Mouse (Mus musculus) liver, adult 2 months (tissue): ENCODE results near the gene Papln. TPM values are rescaled to one million over a fixed set of nuclear protein-coding genes. Genes with fewer than 3 reads are reported as not detected.

Experiments used
- DNase-seq: peaks from one replicate; pipeline ENCODE4 v3.0.0-alpha.2; 2011; ENCODE audit warnings: low read depth, low spot score; ENCODE audit errors: extremely low read depth
- H3K27ac ChIP-seq: fragments of 200-500 bp; replicated peaks from 2 replicates; pipeline ENCODE4 v1.5.1; 2012; ENCODE audit warnings: low read depth, mild to moderate bottlenecking, control low read depth, inconsistent platforms, low read length; ENCODE audit not compliant: insufficient read depth
- H3K27me3 ChIP-seq: fragments of 200-500 bp; 2 replicates; pipeline ENCODE4 v1.6.1; 2012; ENCODE audit warnings: mild to moderate bottlenecking, moderate library complexity, low read length, inconsistent platforms; ENCODE audit not compliant: control insufficient read depth, insufficient read depth
- H3K36me3 ChIP-seq: fragments of 200-500 bp; 2 replicates; pipeline ENCODE4 v1.6.1; 2012; ENCODE audit warnings: low read length, inconsistent platforms; ENCODE audit not compliant: control insufficient read depth, insufficient read depth
- H3K4me1 ChIP-seq: fragments of 200-500 bp; 2 replicates; pipeline ENCODE4 v1.6.1; 2011; ENCODE audit warnings: low read length; ENCODE audit not compliant: control insufficient read depth, insufficient read depth
- H3K4me3 ChIP-seq: fragments of 200-500 bp; 2 replicates; pipeline ENCODE4 v1.5.1; 2011; ENCODE audit warnings: low read depth, mild to moderate bottlenecking, control low read depth, low read length, moderate library complexity; ENCODE audit not compliant: insufficient read depth
- H3K79me2 ChIP-seq: fragments of 200-500 bp; 2 replicates; pipeline ENCODE4 v1.6.1; 2012; ENCODE audit warnings: inconsistent platforms, mild to moderate bottlenecking, low read length, moderate library complexity; ENCODE audit not compliant: control insufficient read depth, insufficient read depth
- H3K9ac ChIP-seq: fragments of 200-500 bp; 2 replicates; pipeline ENCODE4 v1.6.1; 2012; ENCODE audit warnings: low read depth, mild to moderate bottlenecking, control low read depth, inconsistent platforms, low read length
- CTCF ChIP-seq: fragments of 200-500 bp; IDR thresholded peaks from 2 replicates; pipeline ENCODE4 v1.5.1; 2011; ENCODE audit warnings: low read depth, low read length, control low read depth
- POLR2A ChIP-seq: fragments of 200-500 bp; IDR thresholded peaks from 2 replicates; pipeline ENCODE4 v1.6.1; 2011; ENCODE audit warnings: low read length, control low read depth; ENCODE audit not compliant: insufficient read depth; ENCODE audit errors: extremely low read depth
- WGBS: fragments of 180-500 bp; shearing (Covaris S2); methylation state at CpG from one replicate; pipeline ENCODE4 v1.1.7; 2018; 5-methylcytosine and 5-hydroxymethylcytosine counted together
- polyA plus RNA-seq: library from polyadenylated mRNA; depleted of rRNA; stranded (reverse); fragments of >200 nt; gene quantifications from 2 replicates; pipeline ENCODE4 v1.2.3, GENCODE M21; 2012
- total RNA-seq: library from RNA; depleted of rRNA; stranded (reverse); fragments of >200 nt; gene quantifications from 2 replicates; pipeline ENCODE4 v1.2.3, GENCODE M21; 2014

The Papln gene
- total and polyA plus RNA-seq, 2 experiments, result 1.3 to 3.1 TPM

DNA sequence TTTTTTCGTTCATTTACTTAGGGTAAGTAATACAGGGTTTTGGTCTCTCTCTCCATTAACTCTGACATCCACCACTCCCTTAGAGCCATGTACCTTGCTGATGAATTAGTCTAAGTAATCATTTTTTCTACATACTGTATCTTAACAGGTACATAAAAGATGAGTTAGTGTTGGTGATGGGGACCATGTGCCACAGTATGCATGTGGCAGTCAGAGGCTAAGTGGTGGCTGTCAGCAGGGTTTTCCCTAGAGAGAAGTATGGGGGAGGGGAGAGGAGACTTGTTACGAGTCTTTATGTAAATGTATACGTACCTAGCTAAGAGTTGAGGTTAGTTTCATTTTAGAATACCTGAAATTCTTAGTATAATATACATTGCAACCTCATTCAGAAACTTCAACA is 40.4 kb upstream of the Papln start:
- WGBS, result 94% methylated on average over 3 of the region's 3 CpGs
- peaks cover 2% of the 10 kb centered on the region; the same call in 1 of the 2 replicates for H3K4me1 ChIP-seq

GRCm38 (mm10) chr12:83726510-83727308 is 36.7 kb upstream of the Papln start:
- 91% methylated on average over 12 of the region's 12 CpGs for WGBS
- Histone ChIP-seq H3K4me1 (no peaks in the 10 kb centered on the region), H3K27ac (no peak overlapping the region), H3K27me3 (no peaks in the 10 kb centered on the region), H3K9ac (no peak overlapping the region), H3K79me2 (no peaks in the 10 kb centered on the region), H3K36me3 (peaks cover 53% of the 10 kb centered on the region), H3K4me3 (no peak overlapping the region)
- DNase-seq, result no peak
- TF ChIP-seq POLR2A, result no peak
- no peak for TF ChIP-seq CTCF

More for the DNA sequence above, 40.4 kb upstream of the Papln start:
- Histone ChIP-seq H3K36me3 (peaks cover 42% of the 10 kb centered on the region), H3K9ac (no peak overlapping the region), H3K79me2 (no peaks in the 10 kb centered on the region), H3K27me3 (no peaks in the 10 kb centered on the region), H3K4me3 (no peak overlapping the region), H3K27ac (no peak overlapping the region)
- DNase-seq, result no peak
- TF ChIP-seq CTCF (no peak), POLR2A (no peak)

DNA sequence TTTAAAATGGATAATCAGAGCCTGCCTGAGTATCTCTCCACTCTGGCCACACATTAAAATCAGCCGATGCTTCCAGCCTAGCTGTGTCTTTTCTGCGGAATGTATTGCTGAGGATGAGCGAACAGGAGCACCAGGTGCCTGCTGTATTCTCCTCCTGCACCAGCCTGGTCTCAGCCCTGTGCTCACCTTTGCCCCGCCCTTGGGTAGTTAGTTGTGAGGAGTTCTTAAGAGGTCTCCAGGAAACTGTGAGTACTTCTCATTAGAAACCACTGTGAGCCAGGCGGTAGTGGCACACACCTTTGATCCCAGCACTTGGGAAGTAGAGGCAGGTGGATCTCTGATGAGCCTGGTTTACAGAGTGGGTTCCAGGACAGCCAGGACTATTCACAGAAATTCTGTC is 31.2 kb upstream of the Papln start:
- H3K9ac ChIP-seq, result no peak overlapping the region
- over 99% methylated on average over 5 of the region's 5 CpGs for WGBS
- no peaks in the 10 kb centered on the region for H3K4me1 ChIP-seq
- DNase-seq, result no peak
- TF ChIP-seq CTCF, result no peak
- TF ChIP-seq POLR2A, result no peak
- H3K27ac ChIP-seq, result no peak overlapping the region
- peaks cover 31% of the 10 kb centered on the region for H3K36me3 ChIP-seq
- no peaks in the 10 kb centered on the region for H3K27me3 ChIP-seq
- H3K4me3 ChIP-seq, result no peak overlapping the region
- H3K79me2 ChIP-seq, result no peaks in the 10 kb centered on the region

DNA sequence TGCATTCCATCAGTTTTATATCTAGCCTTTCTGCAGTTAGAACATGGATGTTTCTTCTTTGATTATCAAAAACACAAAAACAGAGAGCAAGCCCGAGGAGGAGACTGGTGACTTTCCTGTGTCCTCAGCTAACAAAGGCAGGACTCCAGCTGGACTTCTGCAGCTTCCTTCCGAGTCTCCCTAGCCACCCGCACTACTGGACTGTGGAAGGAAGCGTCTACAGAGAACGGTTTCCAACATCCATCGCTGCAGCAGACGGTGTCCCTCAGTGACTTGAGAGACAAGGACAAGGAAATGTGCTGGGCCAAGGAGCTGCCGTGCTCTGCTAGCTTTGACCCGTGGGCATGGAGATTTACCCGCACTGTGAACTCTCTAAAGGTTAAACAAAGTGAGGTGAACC is 29.4 kb upstream of the Papln start:
- no peaks in the 10 kb centered on the region for H3K4me1 ChIP-seq
- WGBS, result 81% methylated on average over 10 of the region's 10 CpGs
- no peak overlapping the region for H3K9ac ChIP-seq
- H3K36me3 ChIP-seq, result peaks cover 20% of the 10 kb centered on the region
- H3K27ac ChIP-seq, result no peak overlapping the region
- no peak for TF ChIP-seq POLR2A
- no peak for TF ChIP-seq CTCF
- H3K4me3 ChIP-seq, result no peak overlapping the region
- H3K27me3 ChIP-seq, result no peaks in the 10 kb centered on the region
- H3K79me2 ChIP-seq, result no peaks in the 10 kb centered on the region
- DNase-seq, result no peak

DNA sequence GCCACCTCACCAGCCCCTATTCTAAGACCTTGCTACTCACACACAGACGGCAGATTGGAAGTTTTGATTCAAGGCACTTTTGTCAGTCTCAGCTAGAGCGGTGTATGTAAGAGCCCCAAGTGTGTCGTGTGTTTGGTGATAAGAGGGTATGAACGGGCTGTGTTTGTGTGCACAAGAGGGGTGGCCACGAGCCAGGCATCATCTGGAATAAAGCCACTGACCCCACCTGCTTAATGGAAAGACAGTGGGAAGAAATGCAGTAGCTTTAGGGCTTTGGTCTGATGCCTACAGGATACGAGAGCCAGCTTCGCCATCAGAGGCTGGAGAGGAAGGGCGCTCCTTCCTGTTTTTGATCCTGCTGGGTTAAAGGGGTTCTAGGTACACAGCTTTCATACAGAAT is 27.2 kb upstream of the Papln start:
- Histone ChIP-seq H3K9ac (no peak overlapping the region), H3K27ac (no peak overlapping the region), H3K36me3 (peaks cover 12% of the 10 kb centered on the region), H3K27me3 (no peaks in the 10 kb centered on the region), H3K79me2 (no peaks in the 10 kb centered on the region), H3K4me1 (no peaks in the 10 kb centered on the region), H3K4me3 (no peak overlapping the region)
- 72% methylated on average over 8 of the region's 8 CpGs for WGBS
- no peak for DNase-seq
- no peak for TF ChIP-seq POLR2A
- no peak for TF ChIP-seq CTCF

- DNase-seq, result no peak
- H3K9ac ChIP-seq, result no peak overlapping the region
- no peaks in the 10 kb centered on the region for H3K27me3 ChIP-seq
- no peak overlapping the region for H3K4me3 ChIP-seq
- H3K36me3 ChIP-seq, result no peaks in the 10 kb centered on the region; the same call in 1 of the 2 replicates
- no peak overlapping the region for H3K27ac ChIP-seq
- no peaks in the 10 kb centered on the region for H3K79me2 ChIP-seq
- H3K4me1 ChIP-seq, result no peaks in the 10 kb centered on the region
- 94% methylated on average over 1 of the region's 1 CpGs for WGBS
- no peak for TF ChIP-seq CTCF
- no peak for TF ChIP-seq POLR2A
These were observed 24.8 kb upstream of the Papln start for GRCm38 (mm10) chr12:83738651-83739050.
